Mouse (Mus musculus) gonadal fat pad, adult 2 months (tissue): ENCODE results near the gene Lhx6. TPM values are rescaled to one million over a fixed set of nuclear protein-coding genes. Genes with fewer than 3 reads are reported as not detected.

Source experiments
- DNase-seq: peaks from one replicate; pipeline ENCODE4 v3.0.0-alpha.2; 2012; ENCODE audit warnings: low read depth
- polyA plus RNA-seq: library from polyadenylated mRNA; depleted of rRNA; stranded (reverse); fragments of >200 nt; gene quantifications from 2 replicates; pipeline ENCODE4 v1.2.3, GENCODE M21; 2012; rRNA removed

Gene Lhx6
- polyA plus RNA-seq, 1 experiment, result 10.4 TPM

DNA sequence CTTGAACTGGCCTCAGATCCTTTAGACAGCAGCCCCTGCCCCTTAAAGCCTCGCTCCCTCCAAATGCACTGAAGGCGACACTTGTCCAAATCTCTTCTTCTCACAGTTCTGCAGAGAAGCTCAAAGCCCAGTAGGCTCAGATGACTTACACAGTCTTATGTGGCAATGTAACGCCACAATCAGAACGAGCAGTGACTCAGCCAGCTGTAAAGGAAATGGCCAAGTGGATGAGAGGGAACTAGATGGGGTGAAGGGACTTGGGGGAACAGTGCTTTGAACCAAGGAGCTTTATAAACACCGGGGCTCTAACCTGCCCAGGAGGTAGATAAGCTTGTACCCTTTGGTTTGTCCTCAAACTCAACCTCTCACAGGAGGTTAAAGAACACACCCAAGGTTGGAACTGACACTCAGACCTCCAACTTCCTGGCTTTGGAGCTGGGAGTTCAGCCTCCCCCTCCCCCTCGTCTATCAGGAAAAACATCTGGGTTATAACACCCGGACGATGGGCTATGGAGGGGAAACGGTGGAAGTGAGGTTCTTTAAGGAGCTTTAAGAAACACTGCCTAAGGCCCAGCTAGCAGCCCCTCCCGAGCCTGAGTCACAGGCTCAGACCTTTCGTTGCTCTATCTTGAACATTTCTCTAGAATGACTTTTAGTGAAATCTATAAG, 69.7 kb downstream of the Lhx6 start:
- DNase-seq, result no peak

DNA sequence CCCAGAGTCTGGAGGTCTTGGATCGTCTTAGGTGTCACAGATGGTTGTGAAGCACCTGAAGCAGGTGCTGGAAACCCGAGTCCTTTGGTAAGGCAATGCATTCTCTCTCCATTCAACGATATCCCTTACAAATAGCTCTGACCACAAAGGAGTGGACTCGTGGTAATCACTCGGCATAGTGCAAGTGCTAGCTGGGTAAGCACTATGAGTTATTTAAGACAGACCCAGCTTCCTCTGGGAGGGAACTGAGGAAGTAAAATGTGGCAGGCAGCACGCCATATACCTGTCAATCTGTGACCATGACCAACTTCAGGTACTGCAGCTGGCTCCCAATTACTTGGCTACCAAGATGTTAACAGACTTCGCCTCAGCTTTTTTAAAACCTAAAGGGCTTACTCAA, 70.3 kb downstream of the Lhx6 start:
- no peak for DNase-seq

DNA sequence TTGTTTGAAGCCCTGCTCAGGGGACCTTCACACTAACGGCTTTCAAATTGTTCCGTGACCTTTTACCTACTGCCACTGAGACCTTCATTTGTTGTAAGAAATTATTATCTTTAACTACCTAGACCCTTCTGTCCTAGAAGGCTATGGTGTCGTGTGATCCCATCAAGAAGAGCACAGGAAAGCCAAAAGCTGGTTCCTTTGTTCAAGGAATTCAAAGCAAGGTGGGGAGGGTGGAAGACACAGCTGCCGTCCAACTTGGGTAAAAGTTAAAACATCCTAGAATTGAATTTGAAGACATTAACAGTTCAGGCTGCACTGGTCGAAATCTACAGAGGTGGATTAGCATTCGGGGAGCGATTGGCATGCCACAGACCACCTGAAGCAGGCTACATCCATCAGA, 71.2 kb downstream of the Lhx6 start:
- no peak for DNase-seq

DNA sequence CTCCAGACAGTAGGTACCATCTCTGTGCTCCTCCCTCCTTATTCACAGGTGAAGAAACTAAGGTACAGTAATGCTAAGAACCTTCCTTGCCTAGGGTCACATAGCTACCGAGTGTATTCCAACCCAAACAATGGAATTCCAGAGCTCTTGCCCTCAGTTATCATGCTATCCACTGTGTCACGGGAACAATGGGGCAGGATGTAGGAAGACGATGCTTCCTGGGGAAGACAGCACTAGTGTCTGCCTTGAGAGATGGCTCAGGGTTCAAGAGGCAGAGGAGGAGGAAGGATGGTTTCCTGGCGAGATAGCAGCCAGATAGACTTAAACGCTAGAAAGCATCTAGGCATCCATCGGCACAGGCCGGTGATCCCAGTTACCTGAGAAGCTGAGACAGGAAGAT, 72.3 kb downstream of the Lhx6 start:
- no peak for DNase-seq

Other genes with a start within 250 kb of the Lhx6 start
- 1.3 and 2.1 TPM in 2 replicates for gene Ttll11, start 125.5 kb downstream of the Lhx6 start, polyA plus RNA-seq
- 105 and 112 TPM in 2 replicates for gene Ndufa8, start 56.0 kb downstream of the Lhx6 start, polyA plus RNA-seq
- gene Morn5, start 56.0 kb downstream of the Lhx6 start, polyA plus RNA-seq, result 1.9 and 3.2 TPM in 2 replicates
- 49.6 and 49.9 TPM in 2 replicates for gene Mrrf, start 31.0 kb upstream of the Lhx6 start, polyA plus RNA-seq
- 19.3 and 23.4 TPM in 2 replicates for gene Rbm18, start 31.4 kb upstream of the Lhx6 start, polyA plus RNA-seq
- 61.1 and 66.4 TPM in 2 replicates for gene Ptgs1, start 125.0 kb upstream of the Lhx6 start, polyA plus RNA-seq